8 mouse cellular contexts compared by ENCODE assay signal in the genomic region with DNA sequence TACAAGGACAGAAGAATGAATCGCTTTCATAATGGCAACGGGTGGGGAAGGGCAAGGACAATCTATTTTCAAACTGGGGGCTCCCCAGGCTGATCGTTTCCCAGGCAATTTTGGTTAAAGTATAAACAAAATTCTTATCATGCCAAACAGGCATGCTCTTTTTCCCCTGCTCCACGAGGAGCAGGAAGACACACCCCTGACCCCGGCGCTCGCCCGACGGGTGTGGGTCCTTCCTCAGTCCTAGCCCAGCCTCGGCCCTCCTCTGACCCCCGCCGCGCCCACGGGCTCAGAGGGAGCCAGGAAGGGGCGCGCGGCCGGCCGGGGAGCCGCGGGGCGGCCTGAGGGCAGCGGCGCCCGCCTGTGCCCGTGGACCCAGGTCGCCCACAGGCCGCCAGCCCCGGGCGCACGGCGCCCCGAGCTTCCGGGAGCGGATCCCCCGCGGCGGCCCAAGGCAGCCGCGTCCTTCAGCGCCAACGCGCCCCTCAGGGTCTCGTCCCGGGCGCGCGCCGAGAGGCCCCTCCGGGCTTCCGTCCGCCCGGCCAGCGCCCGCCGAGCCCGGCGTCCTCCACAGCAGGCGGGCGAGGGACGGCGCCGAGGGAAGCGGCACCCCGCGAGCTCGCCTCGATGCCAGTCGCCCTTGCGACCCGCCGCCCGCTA. TPM values are rescaled to one million over a fixed set of nuclear protein-coding genes. Genes with fewer than 3 reads are reported as not detected.
A peak's percentile ranks its signal among the peaks of the same experiment; 100 is the strongest.
DNase-seq lines count a peak whose midpoint lies in the region; ATAC-seq and TF ChIP-seq lines count a peak whose summit lies in the region.

No protein-coding gene starts in this region.

- no peaks in the 10 kb centered on the region for H3K9me3 ChIP-seq in MEL (replicated peaks; ENCODE audit: insufficient read depth, low read length)
- H3K9me3 ChIP-seq in embryonic facial prominence, embryonic 15.5 days (replicated peaks): no peaks in the 10 kb centered on the region
- no peaks in the 10 kb centered on the region for H3K9me3 ChIP-seq in heart, embryonic 13.5 days
- H3K9me3 ChIP-seq in kidney, embryonic 14.5 days (ENCODE audit: control insufficient read depth, low read length): no peaks in the 10 kb centered on the region

- peaks cover 6% of the 10 kb centered on the region in 2 experiments; a peak in 3 of 4 replicates for H3K4me1 ChIP-seq in MEL (ENCODE audit: control insufficient read depth in 1 of 2, insufficient read depth in 2 of 2, low read length in 2 of 2)
- peaks cover 14% of the 10 kb centered on the region for H3K4me1 ChIP-seq in embryonic facial prominence, embryonic 15.5 days
- peaks cover 48% of the 10 kb centered on the region for H3K4me1 ChIP-seq in heart, embryonic 13.5 days
- H3K4me1 ChIP-seq in kidney, embryonic 14.5 days (ENCODE audit: control insufficient read depth, insufficient read depth, low read length): no peaks in the 10 kb centered on the region
- H3K4me1 ChIP-seq in small intestine, adult 2 months (ENCODE audit: control insufficient read depth, insufficient read depth, insufficient read length, low read length): no peaks in the 10 kb centered on the region; the same call in 1 of the 2 replicates

- H3K4me3 ChIP-seq in MEL (ENCODE audit: control insufficient read depth in 1 of 2, insufficient read depth in 1 of 2, low read depth in 2 of 2, low read length in 2 of 2): peak overlapping the region; percentile 61 to 89
- H3K4me3 ChIP-seq in embryonic facial prominence, embryonic 15.5 days (replicated peaks): peak overlapping the region; percentile 92
- peak overlapping the region; percentile 94 for H3K4me3 ChIP-seq in heart, embryonic 13.5 days
- peak overlapping the region; percentile 92 for H3K4me3 ChIP-seq in kidney, embryonic 14.5 days (ENCODE audit: low read length)
- peak overlapping the region; percentile 91 for H3K4me3 ChIP-seq in small intestine, adult 2 months (ENCODE audit: low read depth, low read length)

- peak overlapping the region; percentile 67 for H3K4me2 ChIP-seq in embryonic facial prominence, embryonic 15.5 days (replicated peaks)
- H3K4me2 ChIP-seq in heart, embryonic 13.5 days: peak overlapping the region; percentile 79
- H3K4me2 ChIP-seq in kidney, embryonic 14.5 days (replicated peaks; ENCODE audit: low read depth, low read length): peak overlapping the region; percentile 65

- peak overlapping the region; percentile 21 for H3K27ac ChIP-seq in MEL (ENCODE audit: control insufficient read depth, low read depth, low read length)
- peak overlapping the region; percentile 84 for H3K27ac ChIP-seq in embryonic facial prominence, embryonic 15.5 days (replicated peaks)
- H3K27ac ChIP-seq in heart, embryonic 13.5 days (replicated peaks): peak overlapping the region; percentile 97
- H3K27ac ChIP-seq in kidney, embryonic 14.5 days (ENCODE audit: low read depth, low read length): peak overlapping the region; percentile 85
- peak overlapping the region; percentile 52 for H3K27ac ChIP-seq in small intestine, adult 2 months (ENCODE audit: insufficient read depth, low read depth, low read length)

- peak; percentile 82 for ATAC-seq in embryonic facial prominence, embryonic 15.5 days (ENCODE audit: insufficient number of reproducible peaks, low FRiP score, low TSS enrichment, low read depth)
- peak; percentile 77 for ATAC-seq in heart, embryonic 13.5 days (ENCODE audit: extremely low read depth, insufficient number of reproducible peaks, low FRiP score, low TSS enrichment)
- peak; percentile 86 for ATAC-seq in kidney, embryonic 14.5 days (ENCODE audit: low FRiP score, low TSS enrichment)

- TF ChIP-seq POLR2A in MEL (IDR thresholded peaks at IDR 0.05; ENCODE audit: control insufficient read depth in 1 of 2, insufficient read depth in 1 of 2, low read depth in 1 of 2, low read length in 2 of 2, poor library complexity in 1 of 2): peak in 1 of 2 experiments; percentile 10; a peak in 1 of 4 replicates
- TF ChIP-seq POLR2A in small intestine, adult 2 months (IDR thresholded peaks at IDR 0.05; ENCODE audit: low read depth, low read length): no peak

- H3K79me2 ChIP-seq in MEL (ENCODE audit: control insufficient read depth, insufficient read depth, low read length, poor library complexity): peaks cover 3% of the 10 kb centered on the region; the same call in 1 of the 2 replicates

- no peak for TF ChIP-seq CTCF in MEL (IDR thresholded peaks at IDR 0.05 in 2 of 3, conservative IDR thresholded peaks at IDR 0.05 in 1 of 3; ENCODE audit: control insufficient read depth in 1 of 3, insufficient read depth in 1 of 3, low read depth in 2 of 3, low read length in 3 of 3, poor library complexity in 1 of 3, severe bottlenecking in 1 of 3)
- no peak for TF ChIP-seq CTCF in small intestine, adult 2 months (IDR thresholded peaks at IDR 0.05; ENCODE audit: extremely low read depth, insufficient read length, insufficient replicate concordance, low read depth, low read length)

- no peak for TF ChIP-seq RAD21 in MEL (IDR thresholded peaks at IDR 0.05; ENCODE audit: low read depth, low read length)

- H3K36me3 ChIP-seq in MEL (ENCODE audit: control insufficient read depth in 1 of 2, insufficient read depth in 2 of 2, low read length in 2 of 2): peaks cover 0 to 8% of the 10 kb centered on the region in 2 experiments; a peak in 2 of 4 replicates
- no peaks in the 10 kb centered on the region for H3K36me3 ChIP-seq in embryonic facial prominence, embryonic 15.5 days
- H3K36me3 ChIP-seq in heart, embryonic 13.5 days: peaks cover 7% of the 10 kb centered on the region
- no peaks in the 10 kb centered on the region for H3K36me3 ChIP-seq in kidney, embryonic 14.5 days (ENCODE audit: control insufficient read depth, insufficient read depth, low read length)
- H3K36me3 ChIP-seq in small intestine, adult 2 months (ENCODE audit: control insufficient read depth, insufficient read depth, low read length): no peaks in the 10 kb centered on the region

- WGBS in embryonic facial prominence, embryonic 15.5 days: under 1% methylated on average over 73 of the region's 73 CpGs
- 0% methylated on average over 49 of the region's 73 CpGs for WGBS in heart, embryonic 13.5 days
- 0% methylated on average over 28 of the region's 73 CpGs for WGBS in kidney, embryonic 14.5 days
- 1% methylated on average over 71 of the region's 73 CpGs for WGBS in small intestine, adult 2 months

- H3K27me3 ChIP-seq in MEL (ENCODE audit: control insufficient read depth in 1 of 2, insufficient read depth in 2 of 2, low read length in 2 of 2): no peaks in the 10 kb centered on the region
- no peaks in the 10 kb centered on the region for H3K27me3 ChIP-seq in embryonic facial prominence, embryonic 15.5 days
- H3K27me3 ChIP-seq in heart, embryonic 13.5 days (replicated peaks): no peaks in the 10 kb centered on the region
- H3K27me3 ChIP-seq in kidney, embryonic 14.5 days (ENCODE audit: control insufficient read depth, insufficient read depth, low read length): no peaks in the 10 kb centered on the region
- H3K27me3 ChIP-seq in small intestine, adult 2 months (ENCODE audit: control insufficient read depth, insufficient read depth, low read length): no peaks in the 10 kb centered on the region

- TF ChIP-seq EP300 in MEL (IDR thresholded peaks at IDR 0.05; ENCODE audit: low read depth in 1 of 2, low read length in 2 of 2): peak in 1 of 2 experiments; percentile 29; a peak in 1 of 4 replicates

- peak; percentile 68 for DNase-seq in MEL (ENCODE audit: low read depth, low spot score)
- peak; percentile 77 for DNase-seq in adrenal gland, postnatal 10 days
- peak; percentile 90 for DNase-seq in lung, postnatal 10 days
- no peak for DNase-seq in urinary bladder, adult 2 months (ENCODE audit: low spot score)

- peak overlapping the region; percentile 72 for H3K9ac ChIP-seq in MEL (ENCODE audit: control insufficient read depth, low read depth, low read length, poor library complexity, severe bottlenecking)
- peak overlapping the region; percentile 93 for H3K9ac ChIP-seq in embryonic facial prominence, embryonic 15.5 days
- H3K9ac ChIP-seq in heart, embryonic 13.5 days: peak overlapping the region; percentile 99
- H3K9ac ChIP-seq in kidney, embryonic 14.5 days (ENCODE audit: low read depth, low read length): peak overlapping the region; percentile 94

TF ChIP-seq in MEL, 35 proteins besides CTCF, POLR2A, EP300 and RAD21:
- TF ChIP-seq MXI1 (IDR thresholded peaks at IDR 0.05; ENCODE audit: low read depth, low read length) (peak; percentile 96), RCOR1 (IDR thresholded peaks at IDR 0.05; ENCODE audit: low read depth, low read length) (no peak), MYC (IDR thresholded peaks at IDR 0.05; ENCODE audit: low read depth, low read length) (peak; percentile 63; the same call in 1 of the 2 replicates), SIN3A (IDR thresholded peaks at IDR 0.05; ENCODE audit: low read length) (peak; percentile 87), TAL1 (IDR thresholded peaks at IDR 0.05; ENCODE audit: low read length) (peak; percentile 66), GATA1 (IDR thresholded peaks at IDR 0.05; ENCODE audit: low read depth, low read length) (peak; percentile 31; the same call in 1 of the 2 replicates), ETS1 (IDR thresholded peaks at IDR 0.05; ENCODE audit: low read depth, low read length) (0 out of 2 replicates have a peak, but pooled peaks have one; percentile 37), CHD2 (IDR thresholded peaks at IDR 0.05; ENCODE audit: low read length) (no peak), MAX (IDR thresholded peaks at IDR 0.05; ENCODE audit: low read length) (peak; percentile 70), TCF12 (IDR thresholded peaks at IDR 0.05; ENCODE audit: low read depth, low read length) (peak; percentile 49), USF2 (IDR thresholded peaks at IDR 0.05; ENCODE audit: borderline replicate concordance in 1 of 2, insufficient read depth in 1 of 2, low read depth in 1 of 2, low read length in 2 of 2) (no peak)

RNA-seq across cellular contexts. Expression of gene 4931406P16Rik, which starts 0.4 kb away (rescaled TPM):
- 7.8 and 9.5 TPM in 2 replicates for total RNA-seq in MEL (2012; rRNA removed)
- polyA plus RNA-seq in MEL (2012; ENCODE audit: insufficient read depth in 1 of 2, insufficient read length in 2 of 2, low read depth in 1 of 2, low replicate concordance in 2 of 2, missing spikeins in 1 of 2): 10 to 100 TPM in 1 of 2 experiments, not detected in 1; 18.0 TPM
- total RNA-seq in adrenal gland, postnatal 10 days (2021): 100 to 1,000 TPM in 1 of 2 experiments, 10 to 100 TPM in 1; 89.4 to 114 TPM
- polyA plus RNA-seq in embryonic facial prominence, embryonic 15.5 days (2015; fragmentation: Nextera tagmentation; extraction: Ambion mirVana): 25.8 and 26.8 TPM in 2 replicates
- 28.4 and 28.7 TPM in 2 replicates for polyA plus RNA-seq in heart, embryonic 13.5 days (2015; fragmentation: Nextera tagmentation; extraction: Ambion mirVana)
- 45.5 and 45.7 TPM in 2 replicates for polyA plus RNA-seq in kidney, embryonic 14.5 days (2014; fragmentation: Nextera tagmentation; extraction: Ambion mirVana)
- polyA plus RNA-seq in small intestine, adult 2 months (2012; rRNA removed): 7.5 and 15.8 TPM in 2 replicates
- 31.1 and 31.4 TPM in 2 replicates for polyA plus RNA-seq in urinary bladder, adult 2 months (2012; rRNA removed)

Comparison
In these comparisons a context has a peak if more than half of its experiments do, and no peak if none do; other contexts are left out.
1. H3K27ac ChIP-seq: peak in every context shown above with its lines; median percentile 97 in heart, embryonic 13.5 days; 85 in kidney, embryonic 14.5 days; 84 in embryonic facial prominence, embryonic 15.5 days; 52 in small intestine, adult 2 months; 21 in MEL.